8 mouse cellular contexts compared by ENCODE assay signal in genomic region chr19:5490313-5490897, GRCm38 (mm10). TPM values are rescaled to one million over a fixed set of nuclear protein-coding genes. Genes with fewer than 3 reads are reported as not detected.
DNase-seq lines count a peak whose midpoint lies in the region; ATAC-seq lines count a peak whose summit lies in the region.

Cfl1 (plus strand) TSS chr19:5490455.

- peaks cover 50% of the 10 kb centered on the region for H3K36me3 ChIP-seq in heart, embryonic 14.5 days (ENCODE audit: control insufficient read depth, insufficient read depth, low read length)
- peaks cover 48% of the 10 kb centered on the region for H3K36me3 ChIP-seq in liver, embryonic 13.5 days
- peaks cover 6% of the 10 kb centered on the region; the same call in 1 of the 2 replicates for H3K36me3 ChIP-seq in stomach, embryonic 16.5 days (ENCODE audit: control insufficient read depth, insufficient read depth, low read length)

- ATAC-seq in heart, embryonic 14.5 days (ENCODE audit: insufficient number of reproducible peaks, insufficient read depth, low FRiP score, low read depth) = peak; percentile 61
- peak; percentile 58 for ATAC-seq in liver, embryonic 13.5 days (ENCODE audit: low read depth)
- ATAC-seq in stomach, embryonic 16.5 days (ENCODE audit: insufficient read depth, low FRiP score) = peak; percentile 74

- H3K4me3 ChIP-seq in heart, embryonic 14.5 days (ENCODE audit: control insufficient read depth in 1 of 2, insufficient read depth in 1 of 2, low read depth in 1 of 2, low read length in 2 of 2) = peak within 1 kb of the TSS; percentile 98 to 99
- peak within 1 kb of the TSS; percentile 99 for H3K4me3 ChIP-seq in liver, embryonic 13.5 days (replicated peaks)
- H3K4me3 ChIP-seq in stomach, embryonic 16.5 days (replicated peaks; ENCODE audit: low read length) = peak within 1 kb of the TSS; percentile 96

- peaks cover 11 to 27% of the 10 kb centered on the region in 2 experiments for H3K4me1 ChIP-seq in heart, embryonic 14.5 days (ENCODE audit: control insufficient read depth in 2 of 2, insufficient read depth in 2 of 2, low read length in 2 of 2)
- peaks cover 60% of the 10 kb centered on the region for H3K4me1 ChIP-seq in liver, embryonic 13.5 days (replicated peaks)
- H3K4me1 ChIP-seq in stomach, embryonic 16.5 days (ENCODE audit: control insufficient read depth, insufficient read depth, low read length) = peaks cover 28% of the 10 kb centered on the region

- no peaks in the 10 kb centered on the region for H3K9me3 ChIP-seq in heart, embryonic 14.5 days (ENCODE audit: control insufficient read depth, low read length)
- no peaks in the 10 kb centered on the region for H3K9me3 ChIP-seq in liver, embryonic 13.5 days (replicated peaks)
- H3K9me3 ChIP-seq in stomach, embryonic 16.5 days (replicated peaks; ENCODE audit: control insufficient read depth, low read length) = no peaks in the 10 kb centered on the region

- H3K9ac ChIP-seq in heart, embryonic 14.5 days (ENCODE audit: low read length) = peak within 1 kb of the TSS; percentile 99
- peak within 1 kb of the TSS; percentile 100 for H3K9ac ChIP-seq in liver, embryonic 13.5 days
- peak within 1 kb of the TSS; percentile 97 for H3K9ac ChIP-seq in stomach, embryonic 16.5 days (ENCODE audit: low read length)

- under 1% methylated on average over 61 of the region's 62 CpGs for WGBS in heart, embryonic 14.5 days
- under 1% methylated on average over 62 of the region's 62 CpGs for WGBS in liver, embryonic 13.5 days (ENCODE audit: insufficient replicate concordance)
- WGBS in stomach, embryonic 16.5 days = under 1% methylated on average over 60 of the region's 62 CpGs

- H3K4me2 ChIP-seq in heart, embryonic 14.5 days (ENCODE audit: low read length) = peak within 1 kb of the TSS; percentile 92
- H3K4me2 ChIP-seq in liver, embryonic 13.5 days = peak within 1 kb of the TSS; percentile 86
- H3K4me2 ChIP-seq in stomach, embryonic 16.5 days (ENCODE audit: low read depth, low read length) = peak within 1 kb of the TSS; percentile 93

- peak within 1 kb of the TSS; percentile 96 to 100 for H3K27ac ChIP-seq in heart, embryonic 14.5 days (replicated peaks in 1 of 2; ENCODE audit: control insufficient read depth in 1 of 2, insufficient read depth in 1 of 2, low read depth in 2 of 2, low read length in 2 of 2)
- H3K27ac ChIP-seq in liver, embryonic 13.5 days = peak within 1 kb of the TSS; percentile 100
- peak within 1 kb of the TSS; percentile 100 for H3K27ac ChIP-seq in stomach, embryonic 16.5 days (ENCODE audit: low read length)

- H3K27me3 ChIP-seq in heart, embryonic 14.5 days (ENCODE audit: control insufficient read depth, insufficient read depth, low read length) = no peaks in the 10 kb centered on the region
- no peaks in the 10 kb centered on the region for H3K27me3 ChIP-seq in liver, embryonic 13.5 days
- H3K27me3 ChIP-seq in stomach, embryonic 16.5 days (ENCODE audit: control insufficient read depth, insufficient read depth, low read length) = no peaks in the 10 kb centered on the region

- peak; percentile 96 for DNase-seq in CD4-positive, CD25-positive, alpha-beta regulatory T cell, adult 2 months (ENCODE audit: low read depth, low spot score)
- peak; percentile 92 for DNase-seq in brain, embryonic 18.5 days (ENCODE audit: low read depth, low spot score)
- peak; percentile 80 for DNase-seq in fibroblast of lung, adult 2 months (ENCODE audit: low read depth)
- DNase-seq in kidney, postnatal 14 days = peak; percentile 97
- DNase-seq in liver, embryonic 13.5 days = peak; percentile 94
- DNase-seq in neural tube, embryonic 10.5 days (ENCODE audit: extremely low spot score, low spot score) = peak; percentile 96

RNA-seq across cellular contexts. Expression of gene Cfl1, which starts in this region (rescaled TPM):
- 1,876 and 1,886 TPM in 2 replicates for polyA plus RNA-seq in heart, embryonic 14.5 days (2014; fragmentation: Nextera tagmentation; extraction: Ambion mirVana)
- 1,341 and 1,482 TPM in 2 replicates for polyA plus RNA-seq in liver, embryonic 13.5 days (2015; fragmentation: Nextera tagmentation; extraction: Ambion mirVana)
- polyA plus RNA-seq in stomach, embryonic 16.5 days (2015; fragmentation: Nextera tagmentation; extraction: Ambion mirVana) = 2,233 and 2,288 TPM in 2 replicates

Comparison
In these comparisons a context has a peak if more than half of its experiments do, and no peak if none do; other contexts are left out.
1. Peak in every context shown above with its lines: DNase-seq, ATAC-seq, H3K4me3 ChIP-seq and H3K27ac ChIP-seq.